Mouse (Mus musculus): ENCODE measurements around the gene Clcnkb.

Clcnkb gene

DNA sequence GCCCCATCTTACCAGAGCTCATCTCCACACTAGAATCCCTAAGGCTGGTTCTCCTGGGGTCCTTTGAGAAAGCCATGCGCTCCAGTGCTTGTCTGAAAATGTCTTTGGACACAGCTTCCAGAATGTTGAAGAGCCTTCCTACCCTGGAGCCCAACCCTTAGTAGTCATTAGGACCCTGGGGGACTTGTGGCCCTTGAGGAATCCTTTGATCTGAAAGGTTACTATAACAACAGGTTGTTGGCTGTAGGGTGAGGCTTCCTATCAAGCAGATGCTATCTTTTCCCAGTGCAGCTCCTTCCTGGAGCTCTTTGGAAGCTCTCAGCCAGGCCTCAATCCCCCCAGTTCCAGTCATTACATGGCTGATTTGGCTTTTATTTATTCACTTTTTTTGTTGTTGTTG is 20.2 kb upstream of the Clcnkb start, which contains the start of gene Srarp:
Gene Srarp (minus strand): TSS at position 132 of the 400 bp plus-strand sequence.
- DNase-seq (ENCODE audit: low spot score), result no peak

DNA sequence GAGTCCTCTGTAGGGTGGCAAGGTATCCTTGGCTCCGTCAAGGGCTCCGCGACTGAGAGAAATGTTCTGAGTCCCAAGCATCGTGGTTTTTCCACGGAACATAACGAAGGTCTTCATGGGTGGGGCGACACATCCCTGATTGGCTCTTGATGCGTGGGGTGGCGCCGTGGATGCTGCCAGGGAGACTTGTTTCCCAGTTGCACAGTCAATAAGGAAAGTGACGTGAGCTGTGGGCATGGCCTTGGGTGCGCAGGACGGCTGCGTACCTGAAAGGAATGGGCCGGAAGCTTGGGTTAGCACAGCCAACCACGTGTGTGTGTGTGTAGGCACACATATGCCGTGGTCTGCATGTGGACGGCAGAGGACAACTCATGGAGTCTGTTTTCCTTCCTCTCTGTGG is 17.4 kb upstream of the Clcnkb start:
- DNase-seq (ENCODE audit: low spot score), result no peak

DNA sequence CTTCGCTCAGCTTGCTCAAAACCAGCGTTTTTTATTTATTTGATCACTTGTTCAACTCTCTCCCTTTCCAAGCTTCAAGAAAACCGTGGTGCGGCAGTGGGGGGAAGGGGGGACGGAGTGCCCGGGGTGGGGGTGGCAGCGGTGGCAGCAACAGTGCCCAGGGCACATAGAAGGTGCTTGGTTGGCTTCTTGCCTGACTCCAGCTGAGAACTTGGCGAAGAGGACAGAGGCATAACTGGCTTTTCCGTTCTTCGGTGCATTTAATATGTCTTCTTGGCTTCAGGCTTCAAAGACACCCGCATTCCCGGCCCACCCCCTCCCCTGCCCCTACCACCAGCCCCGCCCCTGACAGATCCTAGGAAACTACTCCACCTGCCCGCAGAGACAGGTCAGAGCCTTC is 16.9 kb upstream of the Clcnkb start:
- no peak for DNase-seq (ENCODE audit: low spot score)

DNA sequence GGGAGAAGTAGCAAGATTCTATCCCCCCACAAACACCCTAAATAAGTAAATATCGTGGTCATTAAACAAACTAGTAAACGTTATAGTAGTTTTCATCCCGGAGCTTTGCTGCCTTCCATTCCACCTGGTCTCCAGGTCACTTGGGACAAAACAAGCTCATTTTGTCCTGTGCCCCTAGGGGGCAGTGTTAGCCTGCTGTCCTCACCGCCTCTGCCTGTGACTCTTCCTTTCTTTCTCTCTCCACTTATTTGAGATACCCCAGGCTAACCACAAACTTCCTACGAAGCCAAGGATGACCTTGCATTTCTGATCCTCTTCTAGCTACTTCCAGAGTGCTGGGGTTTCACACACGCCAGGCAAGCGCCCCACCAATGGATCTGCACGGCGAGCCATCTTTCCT is 15.2 kb upstream of the Clcnkb start:
- DNase-seq (ENCODE audit: low spot score), result peak; percentile 83

DNA sequence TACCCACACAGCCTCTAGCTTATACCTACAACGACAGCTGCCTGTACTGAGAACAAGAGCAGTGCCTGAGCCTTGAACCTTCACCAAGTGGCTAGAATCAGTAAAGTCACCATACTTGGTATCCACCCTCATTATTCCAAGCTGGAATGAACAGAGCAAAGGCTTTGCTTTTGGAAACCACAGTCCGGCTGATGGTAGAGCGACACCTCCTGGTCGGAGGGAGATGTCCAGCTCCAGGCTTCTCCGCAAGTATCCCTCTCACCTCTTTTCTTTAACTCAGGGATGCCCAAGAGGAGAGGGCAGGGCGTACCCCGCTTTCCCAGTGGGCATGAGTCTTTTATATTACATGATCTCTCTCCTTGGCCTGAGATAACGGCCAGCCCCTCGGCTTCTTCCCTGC is 14.0 kb upstream of the Clcnkb start:
- peak; percentile 42 for DNase-seq (ENCODE audit: low spot score)

DNA sequence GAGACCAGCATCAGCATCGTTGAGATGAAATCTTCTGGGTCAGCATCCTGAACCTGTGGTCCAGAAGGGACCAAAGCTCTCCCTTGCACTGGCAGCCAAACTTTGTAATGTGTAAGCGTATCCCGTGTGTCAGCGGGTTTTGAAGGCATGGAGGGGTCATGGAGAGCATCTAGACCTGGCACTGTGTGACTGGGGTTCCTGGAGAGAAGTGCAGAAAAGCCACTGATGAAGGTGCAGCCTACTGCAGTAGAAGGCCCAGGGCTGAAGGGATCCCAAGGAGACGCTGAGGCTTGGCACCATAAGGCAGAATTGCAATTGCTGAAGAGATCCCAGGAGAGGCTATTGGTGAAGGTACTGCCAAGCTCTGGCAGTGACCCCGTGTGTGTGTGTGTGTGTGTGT is 13.6 kb upstream of the Clcnkb start:
- DNase-seq (ENCODE audit: low spot score), result no peak

DNA sequence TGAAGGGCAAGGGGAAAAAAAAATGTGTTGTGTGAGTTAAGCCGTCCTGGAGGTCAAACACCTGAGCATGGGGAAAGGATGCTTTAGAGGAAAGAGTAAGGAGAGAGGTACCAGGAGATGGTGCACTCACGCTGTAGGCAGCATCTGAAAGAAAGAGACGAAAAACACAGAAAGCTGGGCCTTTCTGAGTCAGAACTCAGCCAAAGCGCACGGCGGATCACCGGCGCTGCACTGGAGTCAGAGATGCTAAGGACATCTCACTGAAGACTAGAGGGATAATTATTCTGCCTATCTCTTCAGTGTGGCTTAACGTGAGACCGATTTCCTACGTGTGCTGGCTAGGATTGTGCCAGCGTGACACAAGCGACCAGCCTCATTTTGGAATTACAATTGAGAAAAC is 12.1 kb upstream of the Clcnkb start:
- DNase-seq (ENCODE audit: low spot score), result no peak

DNA sequence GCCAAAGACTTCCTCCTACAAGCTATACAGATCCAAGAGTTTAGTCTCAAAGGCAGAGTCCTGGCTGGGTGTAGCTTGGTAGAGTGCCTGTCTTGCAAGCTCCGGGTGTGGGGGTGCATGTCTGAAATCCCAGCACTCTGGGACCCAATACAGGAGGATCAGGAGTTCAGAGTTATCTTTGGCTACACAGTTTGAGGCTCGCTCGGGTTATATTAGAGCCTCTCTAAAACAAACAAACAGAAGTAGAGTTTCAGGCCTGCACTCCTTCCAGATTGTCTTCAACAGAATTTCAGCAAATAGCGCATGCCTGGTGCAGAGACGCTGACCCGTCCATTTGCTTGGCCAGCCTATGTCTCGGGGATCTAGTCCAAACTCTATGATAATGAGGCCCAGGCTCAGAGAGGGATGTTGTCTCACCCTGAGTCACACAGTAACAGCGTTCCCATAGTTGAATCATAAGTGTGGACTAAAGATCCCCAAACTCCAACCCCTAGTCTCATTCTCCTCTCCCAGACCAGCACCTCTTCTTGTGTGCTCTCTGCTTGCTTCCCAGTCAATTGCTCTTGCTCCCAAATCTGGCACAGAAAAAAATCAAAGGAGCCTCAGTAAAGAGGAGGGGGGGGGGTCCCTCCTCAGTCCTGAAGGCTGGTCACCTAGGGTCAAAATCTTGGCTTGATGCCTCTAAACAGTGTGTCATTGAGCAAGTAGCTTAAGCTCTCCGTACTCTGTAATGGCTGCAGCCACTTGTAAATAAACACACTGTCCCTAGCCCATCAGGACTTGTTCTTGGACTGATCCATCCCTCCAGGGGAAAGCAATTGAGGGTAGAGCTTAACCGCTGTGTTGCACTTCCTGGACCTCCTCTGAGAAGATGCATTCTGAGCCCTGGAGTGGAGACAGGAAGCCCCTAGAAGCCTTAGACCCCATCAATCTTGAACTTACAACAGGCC is 11.3 kb upstream of the Clcnkb start:
- no peak for DNase-seq (ENCODE audit: low spot score)

DNA sequence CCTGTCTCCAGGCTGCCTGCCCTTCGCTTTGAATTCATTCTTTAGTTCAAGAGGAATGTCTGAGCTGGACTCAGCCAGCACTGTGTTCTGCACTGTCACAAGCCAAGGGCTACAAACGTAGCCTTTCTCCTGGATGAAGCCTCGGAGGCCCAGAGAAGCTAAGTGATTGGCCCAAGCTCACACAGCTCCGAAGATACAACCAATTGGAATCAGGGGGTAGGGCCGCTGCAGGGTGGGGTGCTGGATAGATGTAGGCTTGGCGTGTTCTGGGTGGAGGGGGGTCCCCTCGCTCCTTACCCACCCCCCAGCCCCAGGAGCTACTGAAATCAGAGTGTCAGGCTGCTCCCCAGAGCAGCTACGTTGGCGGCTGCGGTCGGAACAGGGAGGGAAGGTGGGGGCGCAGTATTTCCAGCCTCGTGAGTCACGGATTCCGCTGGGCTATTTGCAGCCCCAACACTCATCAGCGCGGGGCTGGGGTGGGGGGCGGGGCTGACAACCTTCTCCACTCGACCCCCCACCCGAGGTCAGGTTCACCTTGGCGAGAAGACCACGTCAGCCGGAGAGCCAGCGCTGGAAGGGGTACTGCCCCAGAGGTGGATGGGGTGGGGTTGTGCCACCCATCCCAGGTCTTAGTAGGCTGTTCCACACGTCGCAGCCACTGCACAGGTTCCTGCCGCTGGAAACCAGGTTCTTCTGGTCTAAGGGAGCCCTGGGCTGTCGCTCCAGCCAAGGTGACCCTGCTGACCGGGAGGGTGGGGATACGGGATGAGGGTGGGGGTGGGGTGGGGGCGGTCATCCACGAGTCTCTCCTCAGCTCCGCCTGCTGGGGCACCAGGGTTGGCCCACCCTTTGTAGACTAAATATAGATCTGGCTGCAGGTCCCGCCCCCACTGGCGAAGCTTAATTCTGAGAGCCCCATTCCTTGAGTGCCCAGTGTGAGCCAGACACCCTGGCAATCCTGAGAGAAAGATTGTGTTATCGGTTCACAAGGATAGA is 10.0 kb upstream of the Clcnkb start:
- DNase-seq (ENCODE audit: low spot score), result peak; percentile 58

DNA sequence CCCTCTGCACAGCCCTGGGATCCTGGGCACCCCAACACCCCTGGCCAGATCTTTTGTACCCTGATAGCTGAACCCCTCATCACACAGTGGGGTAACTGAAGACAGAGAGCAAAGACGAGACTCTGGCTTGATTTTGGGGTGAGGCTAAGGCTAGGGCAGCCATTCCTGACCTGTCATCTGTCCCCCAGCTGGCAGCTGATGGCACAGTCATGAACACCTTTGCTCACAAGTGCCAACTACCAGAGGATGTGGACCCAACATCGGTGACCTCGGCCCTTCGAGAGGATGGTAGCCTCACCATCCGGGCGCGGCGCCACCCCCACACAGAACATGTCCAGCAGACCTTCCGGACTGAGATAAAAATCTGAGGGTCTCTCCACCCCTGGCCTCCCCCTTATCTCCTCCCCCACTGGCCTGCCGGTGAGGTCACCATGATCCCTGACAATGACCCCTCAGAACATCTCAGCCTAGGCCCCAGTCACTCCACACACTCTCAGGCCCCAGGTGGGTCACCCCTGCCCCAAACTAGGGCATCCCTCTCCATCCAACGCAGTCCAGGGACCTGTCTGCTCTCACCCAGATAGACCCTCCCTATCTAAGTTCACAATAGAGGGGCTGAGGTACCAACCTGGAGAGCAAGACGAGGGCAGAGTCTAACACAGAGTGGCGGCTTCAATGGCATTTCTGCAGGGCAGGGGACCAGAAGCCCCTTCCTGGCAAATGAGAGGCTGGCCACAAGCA is 8.0 kb upstream of the Clcnkb start:
- DNase-seq (ENCODE audit: low spot score), result no peak

DNA sequence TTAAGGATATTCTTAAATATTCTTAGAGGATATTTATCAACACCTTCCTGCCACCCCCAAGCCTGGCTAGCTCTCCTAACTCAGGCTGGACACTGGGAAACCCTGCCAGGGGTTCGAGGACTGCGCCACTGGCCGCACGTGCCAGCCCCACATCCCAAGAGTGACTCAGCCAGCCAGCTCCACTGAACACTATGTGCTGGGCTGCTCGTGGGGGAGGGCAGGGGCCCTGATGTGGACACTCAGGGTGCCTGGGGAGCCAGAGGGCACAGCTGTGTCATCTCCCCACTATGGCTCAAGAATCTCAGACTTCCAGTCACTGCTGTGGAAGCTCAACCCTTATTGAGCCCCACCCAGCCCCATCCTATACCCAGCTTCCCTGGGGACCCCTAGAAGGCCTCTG is 7.5 kb upstream of the Clcnkb start:
- no peak for DNase-seq (ENCODE audit: low spot score)

DNA sequence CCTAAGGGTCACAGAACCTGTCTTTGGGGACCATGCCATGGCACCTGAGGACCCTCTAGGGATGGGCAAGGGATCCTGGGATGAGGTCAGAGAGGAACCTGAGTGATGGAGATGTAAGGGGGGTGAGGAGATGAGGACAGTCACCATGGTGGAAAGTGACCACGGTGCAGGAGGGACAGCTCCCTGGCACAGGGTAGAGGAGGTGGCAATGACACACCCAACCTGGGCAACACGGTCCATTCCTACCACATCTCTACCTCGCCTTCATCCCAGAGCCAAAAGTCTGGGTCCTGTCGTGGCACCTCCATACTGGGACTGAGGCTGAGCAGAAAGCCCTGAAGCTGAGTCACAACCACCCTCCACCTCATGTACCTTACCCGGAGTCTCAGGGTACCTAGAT is 7.0 kb upstream of the Clcnkb start:
- no peak for DNase-seq (ENCODE audit: low spot score)

DNA sequence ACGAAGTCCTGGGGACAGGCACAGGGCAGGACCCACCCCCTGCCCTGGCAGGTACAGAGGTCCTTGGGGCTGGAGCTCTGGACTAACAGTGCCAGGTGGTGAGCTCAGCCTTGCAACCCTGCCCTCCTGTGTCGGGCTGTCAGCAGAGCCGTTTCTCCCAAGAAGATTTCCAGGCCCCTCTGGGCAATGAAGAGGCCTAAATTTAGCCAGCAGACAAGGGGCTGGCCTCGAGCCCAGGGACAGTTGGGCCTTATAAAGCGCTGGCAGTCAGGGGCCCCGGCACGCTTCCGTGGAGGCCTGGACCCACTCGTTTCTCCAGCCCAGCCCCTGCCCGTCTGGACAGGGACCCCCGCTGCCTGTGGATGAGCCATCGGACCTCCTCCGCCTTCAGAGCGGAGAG is 5.6 kb upstream of the Clcnkb start:
- no peak for DNase-seq (ENCODE audit: low spot score)

DNA sequence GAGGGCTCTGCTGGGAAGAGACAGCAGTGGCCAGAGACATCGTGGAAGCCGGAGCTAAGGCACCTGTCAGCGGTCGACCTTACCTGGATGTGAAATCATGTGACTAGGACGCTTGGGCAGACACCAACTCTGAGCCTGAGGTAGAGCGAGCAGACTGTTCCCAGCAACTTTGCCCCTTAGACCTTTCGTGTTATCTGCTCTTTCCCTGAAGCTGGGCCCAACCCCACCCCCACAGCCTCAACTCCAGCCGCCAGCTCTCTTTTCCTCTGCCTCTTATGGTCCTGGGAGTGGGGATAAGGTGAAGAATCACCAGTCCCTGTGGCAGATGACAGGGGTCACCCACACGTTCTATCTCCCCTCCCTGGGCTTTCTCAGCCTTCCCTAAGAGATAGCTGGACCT is 5.1 kb upstream of the Clcnkb start:
- no peak for DNase-seq (ENCODE audit: low spot score)

DNA sequence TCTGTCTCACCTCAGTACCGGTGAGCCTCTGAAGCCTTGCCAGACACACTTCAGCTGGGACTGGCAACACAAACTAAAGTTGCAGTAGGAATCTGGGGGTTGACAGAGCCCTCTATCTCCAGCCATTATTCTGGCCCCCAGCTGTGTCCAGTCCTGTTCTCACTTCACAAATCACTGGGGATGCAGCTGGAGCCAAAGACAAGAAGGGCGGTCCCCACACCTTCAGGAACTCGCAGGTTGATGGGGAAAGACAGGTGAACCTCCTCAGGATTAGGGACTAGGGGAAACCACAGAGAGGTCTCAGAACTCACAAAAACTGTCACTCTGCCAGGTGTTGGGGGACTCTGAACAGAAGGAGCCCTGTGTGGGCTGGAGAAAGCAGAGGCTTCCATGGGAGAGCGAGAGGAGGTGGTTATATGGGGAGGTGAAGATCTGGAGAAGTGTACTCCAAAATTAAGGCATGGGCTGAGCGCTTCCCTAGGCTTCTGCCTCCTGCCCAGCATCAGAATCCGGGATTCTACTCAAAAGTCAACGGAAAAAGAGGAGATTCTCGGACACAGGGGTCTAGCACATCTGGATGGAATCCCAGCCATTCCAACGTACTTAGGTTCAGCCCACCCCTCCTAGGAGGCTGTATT is 4.5 kb upstream of the Clcnkb start, which contains the start of gene Hspb7:
Gene Hspb7 (plus strand): TSS at position 588 of the 638 bp plus-strand sequence.
- no peak for DNase-seq (ENCODE audit: low spot score)

DNA sequence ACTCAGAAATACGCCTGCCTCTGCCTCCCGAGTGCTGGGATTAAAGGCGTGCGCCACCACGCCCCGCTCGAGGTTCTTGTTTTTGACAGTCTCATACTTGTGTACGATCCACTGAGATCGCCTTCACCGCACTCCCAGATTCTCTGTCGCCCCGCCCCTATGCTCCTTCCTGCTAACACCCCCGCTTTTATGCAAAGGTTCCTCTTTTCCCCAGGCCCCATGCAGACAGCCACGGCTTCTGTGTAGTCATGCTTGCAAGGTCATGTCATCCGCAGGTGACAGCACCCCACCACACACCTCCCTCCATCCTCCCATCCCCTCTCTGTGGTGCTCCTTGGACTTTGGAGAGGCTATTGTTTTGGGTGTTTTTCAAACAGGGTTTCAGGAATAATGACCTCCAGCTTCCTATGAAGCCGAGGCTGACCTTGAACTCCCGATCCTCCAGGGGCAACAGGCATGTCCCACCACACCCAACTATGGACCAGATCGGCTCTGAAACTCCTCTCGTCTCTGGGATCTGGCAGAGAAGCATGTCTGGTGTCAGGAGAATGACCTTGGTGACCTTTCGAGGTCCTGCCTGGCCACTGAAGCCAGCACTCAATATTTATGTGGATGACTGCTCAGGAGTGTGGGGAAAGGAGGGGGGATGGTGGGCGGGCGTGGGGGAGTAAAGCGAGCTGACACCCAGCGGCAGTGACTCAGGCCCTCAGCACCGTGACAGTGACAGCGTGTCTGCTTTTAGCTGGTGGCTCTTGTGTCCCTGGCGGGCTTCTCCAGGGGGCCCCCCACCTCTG is 3.8 kb upstream of the Clcnkb start:
- DNase-seq (ENCODE audit: low spot score), result peak; percentile 41

DNA sequence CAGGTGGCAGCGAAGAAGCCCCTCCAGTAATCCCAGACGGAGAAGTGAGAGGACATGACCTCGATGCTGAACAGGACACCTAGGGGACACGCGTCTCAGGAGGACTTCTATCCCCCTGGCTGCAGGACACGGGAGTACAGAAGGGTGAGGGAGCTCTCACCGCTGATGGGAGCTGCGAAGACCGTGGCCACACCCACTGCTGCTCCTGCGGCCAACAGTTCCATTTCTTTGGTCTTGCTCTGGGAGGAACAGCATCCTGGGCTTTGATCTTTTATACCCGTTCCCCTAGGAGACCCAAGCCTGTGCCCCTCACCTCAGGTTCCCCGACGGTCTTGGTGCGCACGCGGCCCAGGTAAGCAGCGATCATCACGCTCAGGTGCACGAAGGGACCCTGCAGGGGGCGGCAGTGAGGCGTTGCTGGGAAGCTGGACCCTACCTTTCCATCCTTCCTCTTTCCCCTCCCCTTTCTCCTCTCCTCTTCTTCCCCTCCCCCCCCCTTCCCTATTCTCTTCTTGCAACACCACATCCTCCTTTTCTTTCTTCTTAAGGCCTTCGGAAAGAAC is 4.3 kb downstream of the Clcnkb start:
- DNase-seq (ENCODE audit: low spot score), result no peak

DNA sequence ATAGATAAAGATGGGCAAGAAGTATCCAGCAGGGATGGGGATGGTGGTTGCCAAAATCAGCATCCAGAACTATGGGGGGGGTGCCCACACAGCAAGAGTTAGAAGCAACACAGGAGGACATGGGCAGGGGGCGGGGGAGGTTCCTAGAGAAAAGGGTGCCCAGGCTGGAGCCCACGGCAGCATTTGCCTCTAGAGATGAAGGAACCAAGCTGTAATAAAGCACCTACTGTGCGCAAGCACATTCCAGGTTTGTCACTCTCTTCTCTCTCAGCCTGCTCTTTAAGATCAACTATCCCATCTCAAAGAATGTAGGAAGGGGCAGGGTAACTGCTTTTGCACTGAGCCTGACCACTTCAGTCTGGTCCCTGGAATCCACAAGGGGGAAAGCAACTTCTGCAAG is 7.2 kb downstream of the Clcnkb start:
- no peak for DNase-seq (ENCODE audit: low spot score)

DNA sequence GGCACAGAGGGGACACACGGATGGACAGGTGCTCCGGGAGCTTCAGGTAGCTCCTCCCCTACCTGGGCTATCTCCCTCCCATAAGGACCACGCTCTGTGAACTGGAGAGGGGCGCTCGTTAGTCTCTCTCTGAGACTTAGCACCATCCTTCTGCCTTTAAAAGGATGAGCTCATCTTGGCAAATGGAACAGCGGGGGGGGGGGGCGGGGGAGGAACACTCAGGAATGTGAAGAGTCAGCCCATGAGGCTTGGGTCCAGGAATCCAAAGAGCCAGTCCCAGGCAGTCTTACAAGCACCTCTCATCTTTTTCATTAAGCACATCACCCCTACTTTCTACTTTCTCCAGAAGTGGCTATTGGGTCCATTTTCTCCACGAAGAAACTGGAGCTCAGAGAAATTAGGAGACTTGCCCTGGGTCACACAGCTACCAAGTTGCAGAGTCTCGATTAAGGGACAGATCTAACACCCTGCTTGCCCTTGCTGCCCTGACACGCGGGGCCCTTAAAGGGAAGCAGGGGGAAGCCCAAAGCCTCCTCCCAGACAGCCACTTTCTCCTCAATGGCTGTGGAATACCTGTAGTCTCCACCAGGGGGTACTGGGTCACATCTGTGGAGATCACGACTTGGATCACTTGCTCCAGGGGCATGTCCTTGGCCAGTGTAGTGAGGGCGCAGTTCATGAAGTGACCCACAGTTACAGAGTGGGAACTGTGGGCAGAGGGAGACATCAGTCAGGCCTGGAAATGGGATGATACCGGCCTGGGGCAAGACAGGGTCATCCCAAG is 9.1 kb downstream of the Clcnkb start:
- DNase-seq (ENCODE audit: low spot score), result peak; percentile 26

DNA sequence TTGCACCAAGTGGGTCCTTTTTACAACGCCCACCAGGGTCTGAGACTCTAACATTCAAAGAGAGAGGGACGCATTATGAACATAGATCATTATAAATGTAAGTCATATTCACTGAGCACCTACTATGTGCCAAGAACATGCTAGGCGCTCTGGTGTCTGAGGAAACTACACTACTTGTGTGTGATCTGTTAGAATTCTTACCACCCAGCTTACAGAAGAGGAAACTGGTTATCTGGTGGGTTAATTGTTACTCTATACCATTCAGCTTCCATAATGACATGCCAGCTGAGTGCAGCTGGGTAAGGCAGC is 10.5 kb downstream of the Clcnkb start:
- DNase-seq (ENCODE audit: low spot score), result no peak

Measured in embryo, embryonic 10 days (tissue).